Mouse (Mus musculus) erythroblast, embryonic 14.5 days (primary cell): Measurements from ENCODE around the gene Rpl36al. TPM values are rescaled to one million over a fixed set of nuclear protein-coding genes. Genes with fewer than 3 reads are reported as not detected.

Experiments
- H3K27me3 ChIP-seq: 2 replicates; pipeline ENCODE4 v1.6.1; 2012; ENCODE audit warnings: inconsistent platforms; ENCODE audit not compliant: control insufficient read depth
- H3K36me3 ChIP-seq: 2 replicates; pipeline ENCODE4 v1.6.1; 2012; ENCODE audit warnings: mild to moderate bottlenecking, inconsistent platforms; ENCODE audit not compliant: control insufficient read depth
- H3K4me1 ChIP-seq: 2 replicates; pipeline ENCODE4 v1.6.1; 2012; ENCODE audit warnings: inconsistent platforms; ENCODE audit not compliant: control insufficient read depth
- H3K4me3 ChIP-seq: replicated peaks from 2 replicates; pipeline ENCODE3; 2012; ENCODE audit warnings: moderate library complexity, mild to moderate bottlenecking, inconsistent platforms
- H3K9me3 ChIP-seq: 2 replicates; pipeline ENCODE4 v1.6.1; 2012; ENCODE audit warnings: low read length, inconsistent platforms, mixed read lengths; ENCODE audit not compliant: control insufficient read depth
- GATA1 ChIP-seq: IDR thresholded peaks from 2 replicates; pipeline ENCODE4 v1.6.1; 2012; ENCODE audit warnings: low read length, inconsistent platforms, mixed read lengths
- TAL1 ChIP-seq: IDR thresholded peaks from 3 replicates; pipeline ENCODE4 v1.6.1; 2012; ENCODE audit warnings: low read length, inconsistent platforms, mixed read lengths
- polyA plus RNA-seq: library from polyadenylated mRNA; stranded (reverse); fragments of >175 nt; gene quantifications from 2 replicates; pipeline ENCODE4 v1.2.3, GENCODE M21; 2012

The Rpl36al gene
- polyA plus RNA-seq, 1 experiment, result 7.3 TPM

DNA sequence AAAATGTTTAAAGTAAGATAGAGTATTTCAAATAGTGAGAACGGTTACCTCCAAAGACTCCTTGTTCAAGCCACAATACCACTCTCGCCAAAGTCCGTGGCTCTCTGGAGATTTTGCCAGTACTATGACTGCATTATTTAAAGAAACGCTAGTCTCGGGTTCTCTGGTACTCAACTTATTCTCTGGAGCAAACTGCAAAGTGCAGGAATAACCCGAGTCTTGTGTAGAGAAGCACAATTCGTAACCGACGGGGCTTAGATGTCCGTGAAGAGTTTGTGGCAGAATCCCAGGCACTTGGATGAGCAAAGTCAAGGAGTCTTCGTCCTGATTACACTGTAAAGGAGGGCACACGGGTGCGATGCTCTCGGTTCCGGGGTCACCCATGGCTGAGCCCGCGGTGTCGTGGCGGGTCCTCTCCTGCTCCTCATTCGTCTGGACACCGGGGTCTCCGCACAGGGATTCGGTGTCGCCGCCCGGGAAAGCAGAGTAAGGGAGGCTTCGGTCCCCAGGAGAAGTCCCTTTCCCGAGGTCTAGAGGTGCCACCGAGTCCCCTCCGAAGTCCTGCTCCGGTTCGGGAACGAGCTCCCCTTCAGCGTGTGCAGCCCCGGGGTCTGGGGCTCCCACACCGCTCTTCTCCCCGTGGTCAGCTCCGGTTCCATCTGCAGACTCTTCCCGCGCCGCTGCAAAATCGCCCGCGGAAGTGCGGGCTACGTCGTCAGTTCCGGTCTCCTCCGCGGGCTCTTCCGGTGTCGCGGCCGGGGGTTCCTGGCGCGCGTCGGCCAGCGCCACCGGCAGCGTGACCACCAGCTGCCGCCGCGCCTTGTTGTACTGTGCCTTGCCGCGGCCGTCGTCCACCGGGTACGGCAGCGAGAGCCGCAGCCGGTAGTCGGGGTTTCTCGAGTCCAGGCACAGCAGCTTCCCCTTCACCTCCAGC is 12.8 kb upstream of the Rpl36al start, which contains the start of gene Gm49383:
Gene Gm49383, minus strand, starts transcription at position 661 of the 934 bp plus-strand sequence.
- Histone ChIP-seq H3K36me3 (peaks cover 49% of the 10 kb centered on the region), H3K27me3 (no peaks in the 10 kb centered on the region), H3K4me3 (peak within 1 kb of the TSS; percentile 70), H3K4me1 (peaks cover 40% of the 10 kb centered on the region), H3K9me3 (no peaks in the 10 kb centered on the region)
- TF ChIP-seq TAL1 (no peak), GATA1 (no peak)

DNA sequence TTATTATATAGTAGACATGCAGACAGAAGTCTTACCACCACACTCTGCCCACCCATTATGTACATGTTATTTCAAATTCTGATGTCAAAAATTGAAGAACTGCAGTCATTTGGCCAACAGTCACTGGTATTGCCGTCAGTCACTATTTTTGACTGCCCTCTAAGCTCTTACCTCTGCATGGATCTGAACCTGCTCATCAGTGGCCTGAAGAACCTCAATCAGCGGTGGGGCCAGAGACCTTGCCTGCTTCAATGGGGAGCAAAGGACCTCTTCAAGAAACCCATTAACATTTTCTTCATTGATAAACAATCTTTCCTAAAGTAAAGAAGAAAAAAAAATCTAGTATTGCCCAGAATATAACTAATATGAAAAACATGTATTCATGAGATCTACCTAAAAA is 8.8 kb upstream of the Rpl36al start:
- Histone ChIP-seq H3K27me3 (no peaks in the 10 kb centered on the region), H3K36me3 (peaks cover 58% of the 10 kb centered on the region), H3K4me1 (peaks cover 25% of the 10 kb centered on the region), H3K9me3 (no peaks in the 10 kb centered on the region), H3K4me3 (no peak overlapping the region)
- TF ChIP-seq GATA1, result no peak
- no peak for TF ChIP-seq TAL1

DNA sequence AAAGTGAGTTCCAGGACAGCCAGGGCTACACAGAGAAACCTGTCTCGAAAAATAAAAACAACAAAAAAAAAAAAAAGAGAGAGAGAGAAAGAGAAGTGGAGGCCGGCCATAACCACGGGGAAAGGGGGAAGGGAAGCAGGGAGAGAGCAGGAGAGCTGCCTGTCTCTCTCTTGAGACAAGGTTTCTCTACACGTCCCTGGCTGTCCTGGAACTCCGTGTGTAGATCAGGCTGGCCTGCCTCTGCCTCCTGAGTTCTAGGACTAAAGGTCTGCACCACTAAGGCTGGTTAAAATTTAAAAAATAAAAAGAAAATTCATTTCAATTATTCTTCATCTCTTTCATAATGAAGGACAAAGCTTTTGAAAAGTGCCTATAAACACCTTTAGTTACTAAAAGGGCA is 7.5 kb upstream of the Rpl36al start:
- TF ChIP-seq TAL1 (no peak), GATA1 (no peak)
- H3K4me1 ChIP-seq, result peaks cover 32% of the 10 kb centered on the region
- H3K9me3 ChIP-seq, result no peaks in the 10 kb centered on the region
- peaks cover 68% of the 10 kb centered on the region for H3K36me3 ChIP-seq
- H3K27me3 ChIP-seq, result no peaks in the 10 kb centered on the region
- H3K4me3 ChIP-seq, result no peak overlapping the region

DNA sequence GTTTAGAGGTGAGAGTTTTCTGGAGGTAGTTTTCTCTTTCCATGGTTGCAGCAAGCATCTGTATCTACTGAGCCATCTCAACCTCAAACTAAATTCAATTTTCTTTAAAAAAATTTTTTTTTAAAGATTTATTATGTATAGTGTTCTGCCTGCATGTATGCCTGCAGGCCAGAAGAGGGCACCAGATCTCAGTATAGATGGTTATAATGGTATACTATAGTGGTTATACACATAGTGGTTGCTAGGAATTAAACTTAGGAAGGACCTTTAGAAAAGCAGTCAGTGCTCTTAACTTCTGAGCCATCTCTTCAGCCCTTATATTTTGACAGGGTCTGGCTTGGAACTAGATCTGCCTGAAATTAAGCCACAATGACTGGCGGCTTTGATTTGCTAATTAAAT is 6.6 kb upstream of the Rpl36al start:
- Histone ChIP-seq H3K36me3 (peaks cover 68% of the 10 kb centered on the region), H3K4me1 (peaks cover 31% of the 10 kb centered on the region), H3K4me3 (no peak overlapping the region), H3K27me3 (no peaks in the 10 kb centered on the region), H3K9me3 (no peaks in the 10 kb centered on the region)
- TF ChIP-seq GATA1 (no peak), TAL1 (no peak)

DNA sequence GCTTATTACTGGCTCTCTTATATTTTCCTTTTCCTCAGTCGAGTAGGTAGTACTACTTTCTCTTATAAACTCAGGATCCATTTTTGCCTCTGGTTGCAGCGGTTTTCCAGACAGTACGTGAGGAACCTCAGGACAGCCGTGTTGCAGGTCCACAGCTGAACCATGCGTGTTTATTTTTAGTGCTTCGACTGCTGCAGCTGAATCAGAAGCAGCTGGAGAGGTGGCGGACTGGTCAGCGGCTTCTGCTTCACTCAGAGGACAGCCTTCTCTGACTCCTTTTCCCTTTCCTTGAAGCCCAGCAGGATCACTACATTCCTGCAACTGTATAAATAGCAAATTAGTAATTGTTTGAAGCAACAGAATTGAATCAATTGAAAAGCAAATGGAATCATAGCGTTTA is 6.2 kb upstream of the Rpl36al start:
- Histone ChIP-seq H3K9me3 (no peaks in the 10 kb centered on the region), H3K36me3 (peaks cover 71% of the 10 kb centered on the region), H3K4me1 (peaks cover 33% of the 10 kb centered on the region), H3K4me3 (no peak overlapping the region), H3K27me3 (no peaks in the 10 kb centered on the region)
- TF ChIP-seq GATA1, result no peak
- no peak for TF ChIP-seq TAL1

DNA sequence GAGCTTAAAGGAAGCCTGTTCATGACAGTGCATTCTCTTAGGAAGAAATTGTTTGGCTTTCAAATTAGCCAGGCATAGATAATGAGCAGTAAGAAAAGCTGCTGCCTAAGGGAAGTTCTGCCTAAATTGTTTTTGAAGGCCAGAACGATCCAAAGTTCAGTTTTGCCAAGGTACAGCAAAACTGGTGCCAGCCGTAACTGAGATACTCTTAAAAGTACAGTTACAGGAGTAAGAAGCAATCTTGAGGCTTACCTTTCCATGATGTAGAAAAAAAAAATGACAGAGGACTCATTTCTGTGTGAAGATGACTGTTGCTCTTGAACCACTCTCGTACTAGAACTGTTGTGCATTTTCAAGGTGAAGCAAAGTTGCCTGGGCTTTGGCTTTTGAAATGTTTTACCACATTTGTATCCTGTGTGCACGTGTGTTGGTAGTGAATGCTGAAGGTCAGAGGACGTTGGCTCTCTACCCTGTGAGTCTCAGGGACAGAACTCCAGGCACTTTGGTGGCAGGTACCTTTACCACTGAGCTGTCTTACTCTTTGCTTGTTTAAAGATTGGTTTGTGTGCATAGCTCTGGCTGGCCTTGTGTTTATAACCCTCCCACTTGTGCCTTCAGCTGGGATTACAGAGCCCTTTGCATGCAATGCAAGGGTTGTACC is 3.1 kb upstream of the Rpl36al start:
- Histone ChIP-seq H3K4me3 (no peak overlapping the region), H3K27me3 (no peaks in the 10 kb centered on the region), H3K36me3 (peaks cover 58% of the 10 kb centered on the region), H3K4me1 (peaks cover 40% of the 10 kb centered on the region), H3K9me3 (no peaks in the 10 kb centered on the region)
- TF ChIP-seq TAL1 (no peak), GATA1 (no peak)

DNA sequence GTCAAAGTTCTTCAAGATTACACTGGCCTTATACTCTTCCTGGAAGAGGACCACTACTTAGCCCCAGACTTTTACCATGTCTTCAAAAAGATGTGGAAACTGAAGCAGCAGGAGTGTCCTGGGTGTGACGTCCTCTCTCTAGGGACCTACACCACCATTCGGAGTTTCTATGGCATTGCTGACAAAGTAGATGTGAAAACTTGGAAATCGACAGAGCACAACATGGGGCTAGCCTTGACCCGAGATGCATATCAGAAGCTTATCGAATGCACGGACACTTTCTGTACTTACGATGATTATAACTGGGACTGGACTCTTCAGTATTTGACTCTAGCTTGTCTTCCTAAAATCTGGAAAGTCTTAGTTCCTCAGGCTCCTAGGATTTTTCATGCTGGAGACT is 1.5 kb upstream of the Rpl36al start:
- no peaks in the 10 kb centered on the region for H3K9me3 ChIP-seq
- H3K27me3 ChIP-seq, result no peaks in the 10 kb centered on the region
- no peak for TF ChIP-seq TAL1
- no peak for TF ChIP-seq GATA1
- peaks cover 57% of the 10 kb centered on the region for H3K36me3 ChIP-seq
- H3K4me3 ChIP-seq, result peak overlapping the region; percentile 97
- peaks cover 42% of the 10 kb centered on the region for H3K4me1 ChIP-seq

DNA sequence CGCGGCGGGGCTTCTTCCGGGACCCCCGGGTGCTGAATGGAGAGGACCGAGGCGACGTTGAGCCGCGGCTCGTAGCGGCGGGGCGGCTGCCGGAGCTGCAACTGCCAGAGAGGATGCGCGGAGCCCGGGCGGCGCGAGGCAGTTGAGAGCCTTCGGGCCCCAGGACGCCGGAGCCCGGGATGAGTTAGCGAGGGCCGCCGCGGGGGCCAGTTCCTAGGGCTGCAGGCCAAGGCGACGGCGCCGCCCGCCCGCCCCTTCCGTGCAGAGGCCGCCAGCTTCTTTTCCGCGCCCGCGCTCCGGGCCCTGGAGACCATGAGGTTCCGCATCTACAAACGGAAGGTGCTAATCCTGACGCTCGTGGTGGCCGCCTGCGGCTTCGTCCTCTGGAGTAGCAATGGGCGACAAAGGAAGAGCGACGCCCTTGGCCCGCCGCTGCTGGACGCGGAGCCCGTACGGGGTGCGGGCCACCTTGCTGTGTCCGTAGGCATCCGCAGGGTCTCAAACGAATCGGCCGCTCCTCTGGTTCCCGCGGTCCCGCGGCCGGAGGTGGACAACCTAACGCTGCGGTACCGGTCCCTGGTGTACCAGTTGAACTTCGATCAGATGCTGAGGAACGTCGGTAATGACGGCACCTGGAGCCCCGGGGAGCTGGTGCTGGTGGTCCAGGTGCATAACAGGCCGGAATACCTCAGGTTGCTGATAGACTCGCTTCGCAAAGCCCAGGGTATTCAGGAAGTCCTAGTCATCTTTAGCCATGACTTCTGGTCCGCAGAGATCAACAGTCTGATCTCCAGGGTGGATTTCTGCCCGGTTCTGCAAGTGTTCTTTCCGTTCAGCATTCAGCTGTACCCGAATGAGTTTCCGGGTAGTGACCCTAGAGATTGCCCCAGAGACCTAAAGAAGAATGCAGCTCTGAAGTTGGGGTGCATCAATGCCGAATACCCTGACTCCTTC is 736 bp upstream of the Rpl36al start:
- H3K27me3 ChIP-seq, result no peaks in the 10 kb centered on the region
- H3K9me3 ChIP-seq, result no peaks in the 10 kb centered on the region
- no peak for TF ChIP-seq TAL1
- TF ChIP-seq GATA1, result no peak; the same call in 1 of the 2 replicates
- H3K4me1 ChIP-seq, result peaks cover 42% of the 10 kb centered on the region
- H3K4me3 ChIP-seq, result peak overlapping the region; percentile 97
- H3K36me3 ChIP-seq, result peaks cover 56% of the 10 kb centered on the region
